Mouse (Mus musculus): ENCODE data around the gene Prss29. TPM values are rescaled to one million over a fixed set of nuclear protein-coding genes. Genes with fewer than 3 reads are reported as not detected.

Prss29 gene
- not detected in 2 replicates for polyA plus RNA-seq (2012; rRNA removed)
- polyA plus RNA-seq (2014; fragmentation: Nextera tagmentation; extraction: Ambion mirVana) = not detected in 2 replicates

- ATAC-seq (ENCODE audit: insufficient read depth) = no peak
- TF ChIP-seq CTCF (IDR thresholded peaks at IDR 0.05; ENCODE audit: low read depth) (no peak), EP300 (IDR thresholded peaks at IDR 0.05; ENCODE audit: low read depth) (no peak)
- Histone ChIP-seq H3K9me3 (ENCODE audit: control insufficient read depth, low read length) (no peaks in the 10 kb centered on the region), H3K4me1 (replicated peaks; ENCODE audit: control insufficient read depth in 2 of 2, insufficient read depth in 2 of 2, low read length in 1 of 2) (peaks cover 0 to 3% of the 10 kb centered on the region in 2 experiments; a peak in 1 of 4 replicates), H3K4me3 (ENCODE audit: insufficient read depth in 1 of 2, low read depth in 2 of 2, low read length in 2 of 2) (no peak within 1 kb of the TSS), H3K27ac (no peak within 1 kb of the TSS), H3K36me3 (replicated peaks; ENCODE audit: control insufficient read depth, insufficient read depth, low read depth) (no peaks in the 10 kb centered on the region), H3K9ac (replicated peaks) (no peak within 1 kb of the TSS), H3K27me3 (ENCODE audit: control insufficient read depth, insufficient read depth, low read length) (no peaks in the 10 kb centered on the region), H3K4me2 (ENCODE audit: low read depth) (no peak within 1 kb of the TSS)
- no peak for DNase-seq (ENCODE audit: low read depth in 3 of 3, low spot score in 3 of 3)
- WGBS (ENCODE audit: insufficient replicate concordance) = 45% methylated on average over 5 of the region's 5 CpGs
Measured at GRCm38 (mm10) chr17:25318354-25318753, at the start of gene Prss29. Gene Prss29 (plus strand): TSS chr17:25318654.

GRCm38 (mm10) chr17:25270795-25271335, 47.6 kb upstream of the Prss29 start:
- DNase-seq (ENCODE audit: low read depth in 3 of 3, low spot score in 3 of 3) (no peak), ATAC-seq (ENCODE audit: insufficient read depth) (no peak)
- Histone ChIP-seq H3K4me2 (ENCODE audit: low read depth) (peak overlapping the region; percentile 99), H3K36me3 (replicated peaks; ENCODE audit: control insufficient read depth, insufficient read depth, low read depth) (peaks cover 46% of the 10 kb centered on the region), H3K4me3 (ENCODE audit: insufficient read depth in 1 of 2, low read depth in 2 of 2, low read length in 2 of 2) (no peak overlapping the region; a peak in 1 of 4 replicates), H3K9ac (replicated peaks) (no peak overlapping the region; the same call in 1 of the 2 replicates), H3K27ac (no peak overlapping the region), H3K9me3 (ENCODE audit: control insufficient read depth, low read length) (no peaks in the 10 kb centered on the region), H3K4me1 (replicated peaks; ENCODE audit: control insufficient read depth in 2 of 2, insufficient read depth in 2 of 2, low read length in 1 of 2) (peaks cover 23 to 26% of the 10 kb centered on the region in 2 experiments), H3K27me3 (ENCODE audit: control insufficient read depth, insufficient read depth, low read length) (no peaks in the 10 kb centered on the region)
- WGBS (ENCODE audit: insufficient replicate concordance) = 79% methylated on average over 2 of the region's 2 CpGs
- TF ChIP-seq EP300 (IDR thresholded peaks at IDR 0.05; ENCODE audit: low read depth) (no peak), CTCF (IDR thresholded peaks at IDR 0.05; ENCODE audit: low read depth) (no peak)

- ATAC-seq (ENCODE audit: insufficient read depth) (0 out of 2 replicates have a peak, but pooled peaks have one; percentile 10), DNase-seq (ENCODE audit: low read depth in 3 of 3, low spot score in 3 of 3) (peak; percentile 53 to 56 (median 55))
- Histone ChIP-seq H3K4me3 (ENCODE audit: insufficient read depth in 1 of 2, low read depth in 2 of 2, low read length in 2 of 2) (peak overlapping the region; percentile 82 to 100), H3K36me3 (replicated peaks; ENCODE audit: control insufficient read depth, insufficient read depth, low read depth) (peaks cover 31% of the 10 kb centered on the region), H3K27me3 (ENCODE audit: control insufficient read depth, insufficient read depth, low read length) (no peaks in the 10 kb centered on the region), H3K4me2 (ENCODE audit: low read depth) (peak overlapping the region; percentile 99), H3K27ac (peak overlapping the region; percentile 92), H3K4me1 (replicated peaks; ENCODE audit: control insufficient read depth in 2 of 2, insufficient read depth in 2 of 2, low read length in 1 of 2) (peaks cover 23 to 26% of the 10 kb centered on the region in 2 experiments), H3K9me3 (ENCODE audit: control insufficient read depth, low read length) (no peaks in the 10 kb centered on the region), H3K9ac (replicated peaks) (peak overlapping the region; percentile 99)
- 0 out of 2 replicates have a peak, but pooled peaks have one; percentile 7 for TF ChIP-seq CTCF (IDR thresholded peaks at IDR 0.05; ENCODE audit: low read depth)
- TF ChIP-seq EP300 (IDR thresholded peaks at IDR 0.05; ENCODE audit: low read depth) = no peak
- WGBS (ENCODE audit: insufficient replicate concordance) = under 1% methylated on average over 10 of the region's 10 CpGs
Measured at GRCm38 (mm10) chr17:25272326-25272725, 46.1 kb upstream of the Prss29 start.

GRCm38 (mm10) chr17:25272951-25273705, 45.3 kb upstream of the Prss29 start:
- H3K36me3 ChIP-seq (replicated peaks; ENCODE audit: control insufficient read depth, insufficient read depth, low read depth) = peaks cover 23% of the 10 kb centered on the region

More at GRCm38 (mm10) chr17:25272951-25273705, 45.3 kb upstream of the Prss29 start:
- DNase-seq (ENCODE audit: low read depth in 3 of 3, low spot score in 3 of 3) (peak; percentile 79 to 87 (median 84)), ATAC-seq (ENCODE audit: insufficient read depth) (peak; percentile 87)
- TF ChIP-seq EP300 (IDR thresholded peaks at IDR 0.05; ENCODE audit: low read depth) = peak; percentile 69
- no peak for TF ChIP-seq CTCF (IDR thresholded peaks at IDR 0.05; ENCODE audit: low read depth)
- no peaks in the 10 kb centered on the region for H3K27me3 ChIP-seq (ENCODE audit: control insufficient read depth, insufficient read depth, low read length)
- H3K4me2 ChIP-seq (ENCODE audit: low read depth) = peak overlapping the region; percentile 99
- under 1% methylated on average over 91 of the region's 92 CpGs for whole genome bisulfite sequencing (ENCODE audit: insufficient replicate concordance)
- H3K4me3 ChIP-seq (ENCODE audit: insufficient read depth in 1 of 2, low read depth in 2 of 2, low read length in 2 of 2) = peak overlapping the region; percentile 82 to 100
- H3K4me1 ChIP-seq (replicated peaks; ENCODE audit: control insufficient read depth in 2 of 2, insufficient read depth in 2 of 2, low read length in 1 of 2) = peaks cover 23 to 26% of the 10 kb centered on the region in 2 experiments
- H3K27ac ChIP-seq = peak overlapping the region; percentile 92
- H3K9me3 ChIP-seq (ENCODE audit: control insufficient read depth, low read length) = no peaks in the 10 kb centered on the region
- peak overlapping the region; percentile 99 for H3K9ac ChIP-seq (replicated peaks)
